Mouse (Mus musculus): ENCODE measurements around the gene Sema4f. TPM values are rescaled to one million over a fixed set of nuclear protein-coding genes. Genes with fewer than 3 reads are reported as not detected.

Sema4f gene
- 0.23 TPM for polyA plus RNA-seq (2012; fragmentation: generic; extraction: Trizol)
- long read RNA-seq, experiment 1, result 0 reads
- long read RNA-seq, experiment 2, partial matches to known transcripts, result 3 of 7 reads
- long read RNA-seq, experiment 2, other reads (novel, unspliced or antisense), result 4 of 7 reads

- Histone ChIP-seq H3K27me3 (ENCODE audit: control insufficient read depth, insufficient read depth, insufficient read length) (no peaks in the 10 kb centered on the region), H3K4me3 (ENCODE audit: insufficient read depth, poor library complexity, severe bottlenecking) (no peak within 1 kb of the TSS), H3K79me2 (ENCODE audit: control insufficient read depth, insufficient read depth) (no peaks in the 10 kb centered on the region), H3K36me3 (ENCODE audit: control insufficient read depth, insufficient read depth) (no peaks in the 10 kb centered on the region), H3ac (ENCODE audit: control insufficient read depth, insufficient read length, low read depth) (no peak within 1 kb of the TSS), H3K79me3 (ENCODE audit: low read depth) (no peaks in the 10 kb centered on the region)
- TF ChIP-seq FOSL1 (IDR thresholded peaks at IDR 0.05; ENCODE audit: insufficient read depth, low read length, poor library complexity, severe bottlenecking) (no peak), MYOG (IDR thresholded peaks at IDR 0.05; ENCODE audit: control insufficient read depth, extremely low read depth, insufficient read length) (no peak), CTCF (IDR thresholded peaks at IDR 0.05; ENCODE audit: control insufficient read depth, insufficient read depth, insufficient read length) (no peak), MAX (IDR thresholded peaks at IDR 0.05) (no peak), MYOD1 (IDR thresholded peaks at IDR 0.05; ENCODE audit: control insufficient read depth, insufficient read length, low read depth) (no peak), USF1 (IDR thresholded peaks at IDR 0.05; ENCODE audit: low read depth) (no peak), CEBPB (IDR thresholded peaks at IDR 0.05; ENCODE audit: low read depth) (no peak)
Observed at GRCm38 (mm10) chr6:82939167-82939912, at the start of gene Sema4f. Sema4f (minus strand) TSS chr6:82939769.

DNA sequence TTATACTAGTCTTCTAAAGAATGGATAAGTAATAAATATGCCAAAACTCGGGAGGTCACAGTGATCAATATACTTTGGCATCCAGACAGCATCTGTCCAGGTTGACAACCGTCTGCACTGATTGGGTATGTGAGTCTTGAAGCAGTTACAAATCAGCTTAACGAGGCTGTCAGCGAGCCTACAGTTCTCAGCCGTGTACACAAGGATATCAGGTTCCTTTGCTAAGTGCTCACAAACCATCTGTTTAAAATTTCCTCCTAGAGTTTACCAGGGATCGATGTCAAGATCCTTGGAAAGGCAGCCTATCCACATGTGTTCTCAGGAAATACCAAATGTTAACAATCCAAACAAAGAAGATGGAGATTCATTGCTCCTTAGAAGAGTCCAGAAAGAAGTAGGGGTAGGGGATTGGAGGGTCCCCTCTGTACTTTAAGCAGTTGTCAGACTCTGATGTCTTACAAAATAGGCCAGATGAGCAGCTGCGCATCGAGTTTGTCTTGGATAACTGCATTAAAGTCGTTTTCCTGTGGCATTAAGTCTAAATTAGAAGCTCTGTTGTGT, 47.9 kb upstream of the Sema4f start:
- no peak overlapping the region for H3ac ChIP-seq (ENCODE audit: control insufficient read depth, insufficient read length, low read depth)
- TF ChIP-seq CTCF (IDR thresholded peaks at IDR 0.05; ENCODE audit: control insufficient read depth, insufficient read depth, insufficient read length) (no peak), MYOD1 (IDR thresholded peaks at IDR 0.05; ENCODE audit: control insufficient read depth, insufficient read length, low read depth) (no peak), MAX (IDR thresholded peaks at IDR 0.05) (no peak), MYOG (IDR thresholded peaks at IDR 0.05; ENCODE audit: control insufficient read depth, extremely low read depth, insufficient read length) (no peak), CEBPB (IDR thresholded peaks at IDR 0.05; ENCODE audit: low read depth) (no peak), USF1 (IDR thresholded peaks at IDR 0.05; ENCODE audit: low read depth) (no peak), FOSL1 (IDR thresholded peaks at IDR 0.05; ENCODE audit: insufficient read depth, low read length, poor library complexity, severe bottlenecking) (no peak)
- peaks cover 9% of the 10 kb centered on the region for H3K27me3 ChIP-seq (ENCODE audit: control insufficient read depth, insufficient read depth, insufficient read length)
- no peaks in the 10 kb centered on the region for H3K79me2 ChIP-seq (ENCODE audit: control insufficient read depth, insufficient read depth)
- no peaks in the 10 kb centered on the region for H3K79me3 ChIP-seq (ENCODE audit: low read depth)
- no peaks in the 10 kb centered on the region for H3K36me3 ChIP-seq (ENCODE audit: control insufficient read depth, insufficient read depth)
- H3K4me3 ChIP-seq (ENCODE audit: insufficient read depth, poor library complexity, severe bottlenecking), result no peak overlapping the region

DNA sequence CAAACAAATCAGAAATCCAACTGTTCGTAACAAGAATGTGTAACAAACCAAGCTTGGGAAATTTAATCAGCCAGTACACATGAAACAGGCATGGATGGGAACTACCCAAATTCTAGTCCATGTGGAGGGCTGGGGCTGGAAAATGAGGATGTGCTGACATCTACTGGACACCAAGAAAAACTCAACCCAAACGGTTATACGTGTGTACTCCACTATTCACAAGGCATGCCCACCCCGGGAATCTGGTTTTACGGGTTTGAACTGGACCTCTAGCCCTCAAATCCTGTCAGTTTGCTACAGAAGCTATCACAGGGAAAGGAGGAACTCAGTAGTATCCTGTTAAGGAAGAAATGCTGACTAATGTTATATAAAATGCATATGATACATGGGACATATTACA, 31.5 kb upstream of the Sema4f start:
- H3K79me2 ChIP-seq (ENCODE audit: control insufficient read depth, insufficient read depth), result no peaks in the 10 kb centered on the region
- H3K27me3 ChIP-seq (ENCODE audit: control insufficient read depth, insufficient read depth, insufficient read length), result no peaks in the 10 kb centered on the region
- H3K4me3 ChIP-seq (ENCODE audit: insufficient read depth, poor library complexity, severe bottlenecking), result no peak overlapping the region
- no peak overlapping the region for H3ac ChIP-seq (ENCODE audit: control insufficient read depth, insufficient read length, low read depth)
- no peaks in the 10 kb centered on the region for H3K36me3 ChIP-seq (ENCODE audit: control insufficient read depth, insufficient read depth)
- H3K79me3 ChIP-seq (ENCODE audit: low read depth), result no peaks in the 10 kb centered on the region
- TF ChIP-seq MYOG (IDR thresholded peaks at IDR 0.05; ENCODE audit: control insufficient read depth, extremely low read depth, insufficient read length) (no peak), FOSL1 (IDR thresholded peaks at IDR 0.05; ENCODE audit: insufficient read depth, low read length, poor library complexity, severe bottlenecking) (no peak), MAX (IDR thresholded peaks at IDR 0.05) (peak; percentile 29), CTCF (IDR thresholded peaks at IDR 0.05; ENCODE audit: control insufficient read depth, insufficient read depth, insufficient read length) (peak; percentile 55)

DNA sequence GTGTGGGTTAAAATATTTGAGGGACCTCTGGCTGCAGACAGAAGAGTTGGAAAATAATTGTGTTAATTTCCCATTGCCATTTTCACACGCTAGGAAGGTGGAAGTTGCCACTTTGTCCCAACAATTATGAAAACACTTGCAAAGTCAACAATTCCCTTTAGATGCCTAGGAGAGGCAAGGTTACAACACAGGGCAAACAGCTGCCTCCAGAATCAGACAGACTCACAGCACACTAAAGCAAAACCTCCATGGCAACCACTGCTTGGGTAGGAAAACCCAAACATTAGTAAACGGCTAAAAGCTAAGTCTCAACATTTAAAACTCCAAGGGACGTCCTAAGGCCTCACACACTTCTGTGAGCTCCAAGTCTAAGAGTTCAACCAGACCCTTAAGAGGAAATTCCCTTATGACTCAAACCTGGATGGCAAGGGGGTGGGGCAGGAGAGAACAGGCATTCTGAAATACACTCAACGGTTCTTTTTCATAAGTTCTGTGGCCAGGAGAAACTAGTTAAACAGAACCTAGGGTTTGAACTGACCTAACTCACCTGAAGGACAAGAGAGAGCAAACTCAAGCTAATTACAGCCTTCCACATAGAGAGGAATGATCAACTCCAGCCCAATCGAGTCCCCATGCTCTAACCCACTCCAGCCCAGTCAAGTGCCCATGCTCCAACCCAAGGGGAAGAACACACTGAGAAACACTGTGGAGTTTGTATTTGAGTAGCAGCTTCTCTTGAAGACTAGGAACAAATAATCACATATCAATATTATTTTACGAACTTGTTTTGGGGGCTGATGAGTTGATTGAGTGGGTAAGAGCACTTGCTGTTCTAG, 29.9 kb upstream of the Sema4f start:
- Histone ChIP-seq H3K79me3 (ENCODE audit: low read depth) (no peaks in the 10 kb centered on the region), H3K36me3 (ENCODE audit: control insufficient read depth, insufficient read depth) (no peaks in the 10 kb centered on the region), H3K27me3 (ENCODE audit: control insufficient read depth, insufficient read depth, insufficient read length) (no peaks in the 10 kb centered on the region), H3ac (ENCODE audit: control insufficient read depth, insufficient read length, low read depth) (no peak overlapping the region), H3K79me2 (ENCODE audit: control insufficient read depth, insufficient read depth) (no peaks in the 10 kb centered on the region), H3K4me3 (ENCODE audit: insufficient read depth, poor library complexity, severe bottlenecking) (no peak overlapping the region)
- TF ChIP-seq MYOD1 (IDR thresholded peaks at IDR 0.05; ENCODE audit: control insufficient read depth, insufficient read length, low read depth) (no peak), MYOG (IDR thresholded peaks at IDR 0.05; ENCODE audit: control insufficient read depth, extremely low read depth, insufficient read length) (no peak), USF1 (IDR thresholded peaks at IDR 0.05; ENCODE audit: low read depth) (no peak), MAX (IDR thresholded peaks at IDR 0.05) (no peak), CEBPB (IDR thresholded peaks at IDR 0.05; ENCODE audit: low read depth) (no peak), CTCF (IDR thresholded peaks at IDR 0.05; ENCODE audit: control insufficient read depth, insufficient read depth, insufficient read length) (no peak), FOSL1 (IDR thresholded peaks at IDR 0.05; ENCODE audit: insufficient read depth, low read length, poor library complexity, severe bottlenecking) (no peak)

GRCm38 (mm10) chr6:82961664-82962063, 22.1 kb upstream of the Sema4f start:
- TF ChIP-seq MYOD1 (IDR thresholded peaks at IDR 0.05; ENCODE audit: control insufficient read depth, insufficient read length, low read depth) (no peak), CEBPB (IDR thresholded peaks at IDR 0.05; ENCODE audit: low read depth) (no peak), USF1 (IDR thresholded peaks at IDR 0.05; ENCODE audit: low read depth) (no peak), CTCF (IDR thresholded peaks at IDR 0.05; ENCODE audit: control insufficient read depth, insufficient read depth, insufficient read length) (no peak), FOSL1 (IDR thresholded peaks at IDR 0.05; ENCODE audit: insufficient read depth, low read length, poor library complexity, severe bottlenecking) (no peak), MAX (IDR thresholded peaks at IDR 0.05) (no peak), MYOG (IDR thresholded peaks at IDR 0.05; ENCODE audit: control insufficient read depth, extremely low read depth, insufficient read length) (no peak)
- no peak overlapping the region for H3ac ChIP-seq (ENCODE audit: control insufficient read depth, insufficient read length, low read depth)
- H3K4me3 ChIP-seq (ENCODE audit: insufficient read depth, poor library complexity, severe bottlenecking), result no peak overlapping the region
- no peaks in the 10 kb centered on the region for H3K27me3 ChIP-seq (ENCODE audit: control insufficient read depth, insufficient read depth, insufficient read length)
- no peaks in the 10 kb centered on the region for H3K79me2 ChIP-seq (ENCODE audit: control insufficient read depth, insufficient read depth)
- H3K36me3 ChIP-seq (ENCODE audit: control insufficient read depth, insufficient read depth), result no peaks in the 10 kb centered on the region
- H3K79me3 ChIP-seq (ENCODE audit: low read depth), result no peaks in the 10 kb centered on the region

Data from C2C12 (cell line).